Mouse (Mus musculus): ENCODE measurements around the gene Phactr2. TPM values are rescaled to one million over a fixed set of nuclear protein-coding genes. Genes with fewer than 3 reads are reported as not detected.
"Not testable (repeated sequence)": the region's sequence is repeated elsewhere in the genome, so short reads cannot be mapped to it uniquely, and the experiment has no call there.

The Phactr2 gene
- total RNA-seq, 2 experiments from 2014 or later: 39.9 to 43.4 TPM

DNA sequence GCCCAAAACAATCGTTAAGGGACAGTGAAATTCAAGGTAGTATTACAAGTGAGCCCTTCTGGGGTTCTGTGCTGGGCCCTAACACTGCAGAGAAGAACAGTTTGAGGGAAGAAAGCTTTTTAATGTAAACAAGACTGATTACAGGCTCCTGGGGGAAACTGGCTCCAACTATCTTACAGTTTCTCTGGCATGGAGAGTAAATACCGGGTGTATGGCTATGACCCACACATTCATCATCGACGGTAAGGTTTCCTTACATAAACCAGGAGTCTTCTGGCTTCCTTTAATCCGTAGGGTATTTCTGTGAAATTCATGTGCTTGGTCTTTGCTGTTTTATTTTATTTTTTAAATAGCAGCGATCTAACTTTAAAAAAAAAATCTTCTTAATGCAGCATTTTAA lies 261.4 kb downstream of the Phactr2 start:
- no peak for DNase-seq

DNA sequence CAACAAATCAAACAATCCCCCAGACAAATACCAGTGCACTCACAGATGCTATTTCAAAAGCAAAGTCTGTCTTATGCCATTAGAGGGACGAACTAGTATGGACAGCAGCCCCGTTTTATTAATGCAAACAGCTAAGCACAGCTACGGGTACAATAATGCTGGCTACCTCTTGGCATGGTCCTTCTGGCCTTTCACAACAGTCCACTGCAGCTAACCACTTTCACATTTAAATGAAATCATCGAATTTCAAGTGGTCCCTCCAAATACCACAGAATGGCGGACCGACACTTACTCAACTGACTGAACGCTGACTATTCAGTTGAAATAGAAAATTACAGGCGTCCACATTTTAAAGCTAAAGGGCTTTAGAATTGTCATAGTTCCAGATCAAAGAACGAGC lies 261.9 kb downstream of the Phactr2 start:
- DNase-seq: no peak

DNA sequence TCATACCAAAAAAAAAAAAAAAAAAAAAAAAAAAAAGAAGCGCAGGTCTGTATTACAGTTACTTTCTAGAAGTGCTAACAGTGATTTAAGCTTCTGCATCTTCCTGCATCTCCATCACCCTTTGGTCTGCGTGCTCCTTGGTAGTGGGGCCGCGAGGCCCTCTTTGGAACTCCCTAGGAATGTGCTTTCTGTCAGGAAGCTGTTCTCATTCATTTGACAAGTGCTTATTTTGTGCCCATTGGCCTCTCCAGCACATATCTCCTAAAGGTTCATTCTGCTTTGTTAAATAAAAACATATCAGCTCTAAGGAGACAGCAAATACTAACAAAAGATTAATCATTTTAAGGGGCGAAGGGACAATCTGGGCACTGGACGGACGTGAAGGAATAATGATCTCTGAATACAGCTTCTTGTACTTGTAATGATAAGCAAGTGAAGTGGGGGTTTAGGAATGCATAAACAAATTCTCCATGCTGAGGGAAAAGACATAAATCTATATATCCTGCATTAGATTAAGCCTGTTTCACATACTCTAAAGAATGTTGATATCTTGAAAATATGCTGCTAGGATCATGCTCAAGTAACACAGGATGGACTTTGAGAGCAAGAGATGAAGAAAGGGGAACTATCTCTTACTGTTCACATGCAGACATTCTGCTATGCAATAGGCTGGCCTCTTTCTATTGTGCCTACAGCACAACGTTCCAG lies 264.1 kb downstream of the Phactr2 start:
- no peak for DNase-seq

DNA sequence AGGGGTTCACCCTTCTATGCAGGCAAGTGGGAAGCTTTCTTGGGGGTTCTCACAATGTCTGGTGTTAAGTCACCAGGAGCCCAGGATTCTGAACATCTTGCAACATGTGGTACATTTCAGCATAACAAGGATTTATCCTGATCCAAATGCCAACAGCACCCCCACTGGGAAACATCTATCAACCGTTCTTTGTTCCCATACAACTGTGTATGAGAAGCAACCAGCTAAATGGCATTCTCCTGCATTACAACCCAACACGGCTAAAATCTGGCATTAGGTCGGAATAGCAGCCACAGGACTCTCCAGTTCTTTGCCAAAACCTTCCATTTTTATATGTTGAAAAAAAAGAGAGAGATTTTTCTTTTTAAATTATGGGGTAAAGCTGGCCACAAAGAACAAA lies 264.7 kb downstream of the Phactr2 start:
- DNase-seq: no peak

DNA sequence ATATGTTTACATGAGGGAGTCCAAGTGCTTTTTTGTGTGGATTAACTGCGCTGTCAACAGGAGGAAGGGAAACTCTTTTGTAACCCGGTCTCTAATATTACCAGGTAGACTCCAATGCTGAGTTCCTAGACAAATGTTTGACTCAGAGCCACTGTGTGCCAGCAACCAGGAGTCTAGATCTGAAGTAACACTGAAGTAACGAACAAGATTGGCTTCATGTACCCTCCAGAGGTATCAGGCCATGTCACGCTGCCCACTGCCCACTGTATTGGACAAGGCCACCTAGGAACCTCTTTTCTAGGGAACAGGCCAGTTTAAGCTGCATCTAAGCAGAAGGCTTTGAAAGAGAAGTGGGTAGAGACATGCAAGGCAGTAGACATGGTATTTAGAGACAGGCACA lies 265.2 kb downstream of the Phactr2 start:
- DNase-seq: no peak

DNA sequence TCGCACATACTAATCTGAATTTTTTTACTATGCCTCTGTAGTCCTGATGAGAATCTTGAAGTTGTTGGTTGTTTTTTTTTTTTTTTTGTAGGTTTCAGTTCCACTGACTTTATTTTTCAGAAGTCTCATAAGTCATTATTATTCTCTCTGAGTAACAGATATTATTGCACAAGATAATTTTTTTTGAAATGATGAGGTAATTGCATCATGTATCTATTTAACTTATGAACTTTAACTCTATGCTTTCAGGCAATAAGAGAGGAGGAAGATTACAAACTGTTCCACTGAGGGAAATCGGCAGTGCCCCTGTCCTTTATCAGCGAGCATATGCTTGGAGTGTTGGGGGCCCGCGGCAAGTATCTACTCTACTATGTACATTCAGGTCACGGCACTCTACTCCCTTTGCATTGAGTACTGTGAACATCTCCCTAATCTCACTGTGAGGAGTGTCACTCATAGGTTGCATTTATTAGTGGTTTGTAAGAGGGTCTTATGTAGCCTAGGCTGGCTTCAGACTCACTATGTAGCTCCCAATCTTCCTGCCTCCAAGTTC lies 272.4 kb downstream of the Phactr2 start:
- DNase-seq: no peak

DNA sequence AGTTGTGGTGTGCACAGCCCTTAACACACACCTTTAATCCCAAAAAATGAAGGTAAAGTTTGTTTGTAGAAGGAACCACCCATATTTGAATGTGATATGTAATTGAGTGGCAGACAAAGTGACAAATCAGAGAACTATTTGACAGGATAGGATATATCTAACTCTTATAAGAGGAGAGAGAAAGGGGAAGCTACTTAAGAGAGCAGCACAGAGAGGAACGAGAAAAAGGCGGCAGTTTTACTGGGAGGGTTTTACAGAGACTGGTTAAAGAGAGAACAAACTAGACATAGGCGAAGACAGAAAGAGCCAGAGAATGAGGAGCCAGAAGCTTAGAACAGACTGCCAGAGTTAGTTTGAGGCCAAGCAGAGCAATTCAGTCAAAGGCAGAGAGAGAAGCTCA lies 273.4 kb downstream of the Phactr2 start:
- no peak for DNase-seq

DNA sequence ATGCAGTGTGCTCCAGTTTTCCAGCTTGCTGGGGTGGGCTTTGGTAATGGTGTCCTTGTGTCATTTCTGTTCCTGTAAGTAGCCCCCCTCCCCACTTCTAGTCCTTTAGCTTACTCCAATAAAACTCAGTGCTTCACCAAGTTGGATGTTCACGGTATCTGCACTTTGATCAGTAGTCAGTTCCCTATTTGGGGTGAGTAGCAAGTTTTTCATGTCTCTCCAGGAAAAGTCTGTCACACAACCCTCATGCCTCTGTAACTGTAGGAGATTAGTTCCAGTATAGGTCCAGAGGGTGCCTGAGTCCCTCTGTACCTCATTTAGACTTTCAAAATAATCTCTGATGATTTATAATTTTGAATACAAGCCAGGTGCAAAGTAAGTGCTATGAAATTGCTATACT lies 275.0 kb downstream of the Phactr2 start:
- no peak for DNase-seq

DNA sequence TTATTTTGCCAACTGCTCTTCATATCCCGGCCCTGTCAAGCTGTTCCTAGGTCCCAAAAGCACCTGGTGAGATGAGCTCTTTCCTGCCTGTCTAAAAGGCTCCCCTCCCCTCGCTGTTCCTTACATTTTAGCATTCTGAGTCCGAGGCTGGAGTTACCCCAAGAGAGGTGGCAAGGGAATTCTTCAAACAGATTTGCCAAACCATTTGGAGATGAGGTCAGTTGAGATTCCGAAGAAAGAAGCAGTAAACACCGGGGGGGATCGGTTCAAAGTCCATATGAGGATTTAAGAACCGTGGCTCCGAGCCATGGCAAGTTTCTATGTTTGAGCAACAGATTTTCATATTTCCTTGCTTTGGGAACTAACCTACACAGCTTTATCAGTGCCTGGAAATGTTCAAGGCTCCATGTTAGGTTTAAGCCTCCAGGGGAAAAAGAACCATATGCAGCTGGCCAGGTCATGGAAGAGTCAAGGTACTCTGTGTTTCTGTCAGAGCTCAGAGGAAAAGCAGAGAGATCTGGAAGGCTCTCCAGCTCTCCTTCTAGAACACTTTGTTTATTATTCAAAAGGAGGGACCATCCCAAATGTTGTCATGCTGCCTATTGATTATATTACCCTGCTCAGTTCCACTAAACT lies 277.2 kb downstream of the Phactr2 start:
- DNase-seq: no peak

DNA sequence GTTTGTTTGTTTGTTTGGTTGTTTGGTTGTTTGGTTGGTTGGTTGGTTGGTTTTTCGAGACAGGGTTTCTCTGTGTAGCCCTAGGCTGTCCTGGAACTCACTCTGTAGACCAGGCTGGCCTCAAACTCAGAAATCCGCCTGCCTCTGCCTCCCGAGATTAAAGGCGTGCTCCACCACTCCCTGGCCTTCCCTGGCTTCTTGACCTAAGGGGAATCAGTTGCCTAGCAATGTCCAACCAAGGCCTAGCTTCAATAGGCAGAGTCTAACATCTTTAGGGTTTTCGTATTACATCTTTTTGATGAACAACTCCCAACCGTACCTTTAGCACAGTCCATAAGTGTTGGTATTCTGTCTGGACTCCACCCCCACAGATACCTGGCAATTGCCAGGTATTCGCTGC lies 280.7 kb downstream of the Phactr2 start:
- DNase-seq: not testable (repeated sequence)

DNA sequence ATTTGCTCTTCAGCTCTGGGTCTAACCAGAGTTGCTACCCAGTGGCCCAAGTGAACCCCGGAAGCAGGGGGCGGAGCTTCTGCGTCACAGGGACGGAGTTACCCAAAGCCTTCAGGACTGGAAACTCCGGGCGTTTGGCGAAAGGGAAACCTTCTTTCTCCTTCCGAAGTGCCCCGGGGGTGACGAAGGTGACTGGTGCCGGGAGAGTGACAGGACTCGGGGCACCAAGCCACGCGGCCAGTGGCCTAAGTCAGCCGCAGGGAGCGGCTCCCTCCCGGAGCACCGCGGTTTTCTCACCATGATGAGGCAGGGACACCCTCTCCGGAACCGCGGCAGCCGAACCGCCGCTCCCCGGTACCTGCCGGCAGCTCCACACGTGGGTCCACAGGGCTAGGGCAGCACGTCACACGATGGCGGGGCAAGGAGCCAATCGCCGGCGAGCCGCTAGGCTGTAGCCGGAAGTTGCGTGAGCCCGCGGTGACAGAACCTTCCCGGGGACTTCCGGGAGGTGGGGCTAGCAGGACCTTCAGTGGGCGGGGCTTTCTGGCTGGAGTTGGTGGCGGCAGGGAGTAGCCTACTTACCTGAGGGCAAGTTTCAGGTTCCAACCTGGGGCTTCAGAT lies 281.4 kb downstream of the Phactr2 start, which contains the start of gene Ltv1:
Gene Ltv1 (minus strand): TSS at position 438 of the 621 bp plus-strand sequence.
- DNase-seq: peak; percentile 97

DNA sequence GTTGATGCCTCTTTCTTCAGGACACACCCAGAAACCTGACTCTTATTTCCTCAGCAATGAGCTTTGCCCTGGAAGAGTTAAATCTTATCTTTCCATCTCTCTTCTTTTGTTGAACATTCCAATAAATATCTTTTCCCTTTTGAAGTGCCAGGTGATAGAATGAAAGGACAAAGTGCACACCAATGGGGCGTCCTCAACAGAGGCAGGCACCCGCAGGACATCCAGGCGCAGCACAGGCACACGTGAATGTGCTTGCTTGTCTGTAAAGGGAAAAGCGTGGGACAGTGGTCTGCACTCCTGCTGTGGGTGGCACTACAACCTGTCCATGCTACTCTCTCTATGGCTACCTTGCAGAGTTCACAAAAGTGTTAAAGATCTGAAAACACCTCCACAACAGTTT lies 284.3 kb downstream of the Phactr2 start:
- no peak for DNase-seq

DNA sequence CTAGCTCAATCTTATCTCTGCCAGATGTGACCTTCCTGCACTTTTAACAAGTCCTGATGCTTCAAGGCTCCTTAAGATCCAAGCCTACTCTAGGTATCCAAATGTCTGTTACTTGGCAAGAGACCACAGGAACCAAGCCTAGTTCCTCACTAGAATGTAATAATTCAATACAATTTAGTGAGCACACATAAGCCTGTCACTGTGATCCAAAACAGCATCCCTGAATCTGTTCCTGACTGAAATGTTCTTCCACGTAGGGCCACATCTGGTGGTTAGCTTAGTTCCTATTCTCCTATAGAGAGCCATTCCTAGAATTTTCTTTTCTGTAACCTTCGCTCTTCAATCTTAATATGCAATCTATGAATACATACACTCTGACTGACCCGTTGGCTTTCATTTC lies 287.5 kb downstream of the Phactr2 start:
- DNase-seq: no peak

DNA sequence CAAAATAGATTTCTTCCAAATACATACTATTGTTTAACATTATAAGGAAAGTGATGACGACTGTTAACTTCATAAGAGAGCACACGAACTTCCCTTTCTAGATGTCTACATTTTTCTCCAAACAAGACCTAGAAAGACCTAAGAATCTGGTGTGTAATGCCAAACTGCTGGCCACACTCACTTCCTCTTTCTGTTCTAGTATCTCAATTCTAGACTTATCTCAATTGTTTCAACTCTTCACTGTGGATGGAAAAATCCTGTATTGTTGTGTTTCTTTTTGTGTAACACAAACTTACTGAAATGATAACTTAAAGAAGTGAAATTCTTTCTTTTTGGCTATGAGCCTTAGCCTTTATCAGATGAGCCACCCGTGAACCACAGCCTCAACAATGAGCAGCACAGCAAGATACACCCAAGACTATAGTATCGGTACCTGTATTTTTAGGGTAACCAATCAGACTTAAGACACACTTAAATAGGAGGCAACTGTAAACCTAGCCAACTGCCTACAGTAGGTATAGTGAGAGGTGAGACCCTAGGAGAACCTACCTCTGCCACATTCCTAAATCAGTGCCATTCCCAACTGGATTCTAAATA lies 289.9 kb downstream of the Phactr2 start:
- DNase-seq: no peak

DNA sequence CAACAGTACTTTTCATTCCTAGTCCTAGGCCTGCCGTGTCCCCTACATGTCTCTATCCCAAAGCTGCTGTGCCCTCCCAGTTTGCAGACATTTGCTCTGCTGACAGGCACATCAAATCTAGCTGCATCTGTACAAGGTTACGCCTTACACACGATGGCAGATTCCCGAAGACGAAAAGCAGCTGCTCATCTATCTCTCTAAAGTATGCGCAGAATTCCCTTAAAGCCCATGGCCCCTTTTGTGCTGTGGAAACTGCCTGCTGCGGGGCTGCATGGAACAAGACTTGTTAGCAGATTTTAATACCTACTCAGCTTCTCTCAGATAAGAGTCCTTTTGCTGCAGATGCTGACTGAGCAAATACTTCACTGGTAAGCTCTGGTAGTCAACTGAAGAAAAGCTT lies 294.0 kb downstream of the Phactr2 start:
- DNase-seq: no peak

DNA sequence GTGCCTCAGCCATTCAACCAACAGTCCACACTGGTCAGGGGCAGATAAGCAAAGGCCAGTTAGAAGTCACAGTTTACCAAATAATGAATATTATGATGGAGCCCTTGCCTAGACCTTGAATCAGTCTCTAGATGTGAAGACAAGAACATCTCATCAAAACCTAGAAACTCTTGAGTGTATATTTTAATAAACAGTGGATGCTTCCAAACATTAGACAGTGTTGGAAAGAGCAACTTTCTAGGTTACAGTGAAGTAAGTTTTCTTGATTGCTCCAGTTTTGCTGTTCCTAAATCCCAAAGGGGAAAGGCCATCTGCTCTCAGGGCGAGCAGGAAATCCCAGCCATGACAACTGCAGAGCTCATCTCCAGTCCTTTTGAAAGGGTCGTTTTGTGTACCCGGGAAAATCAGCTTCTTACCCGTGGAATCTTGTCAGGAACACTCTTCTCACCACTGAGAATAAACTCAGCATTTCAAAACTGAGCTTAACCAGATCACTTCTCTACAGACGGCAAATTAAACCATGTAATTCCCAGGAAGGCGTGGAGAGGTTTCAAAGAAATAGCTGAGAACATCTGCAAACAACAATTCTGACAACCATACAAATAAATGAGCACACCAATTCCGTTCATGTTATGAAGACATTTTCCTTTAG lies 296.1 kb downstream of the Phactr2 start, which contains the start of gene Zc2hc1b:
Gene Zc2hc1b (minus strand): TSS at position 51 of the 652 bp plus-strand sequence.
- DNase-seq: no peak

DNA sequence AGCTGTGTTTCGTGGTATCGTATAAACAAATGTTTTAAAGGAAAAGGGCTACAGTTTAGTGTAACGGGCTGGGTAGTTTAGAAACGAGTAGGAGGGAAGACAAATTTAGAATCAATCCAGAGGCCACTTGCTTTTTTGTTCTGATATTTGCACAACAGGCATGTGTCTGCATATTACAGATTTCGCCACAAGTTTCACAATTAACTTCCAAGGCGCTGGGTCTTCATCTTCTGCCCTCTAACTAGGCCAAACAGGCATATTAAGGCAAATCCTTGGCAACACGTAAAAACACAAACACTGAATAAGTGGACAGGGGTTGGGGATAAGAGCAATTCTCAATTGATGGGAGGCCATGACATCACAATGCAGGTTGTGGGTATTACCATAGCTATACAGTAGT lies 298.3 kb downstream of the Phactr2 start:
- DNase-seq: no peak

DNA sequence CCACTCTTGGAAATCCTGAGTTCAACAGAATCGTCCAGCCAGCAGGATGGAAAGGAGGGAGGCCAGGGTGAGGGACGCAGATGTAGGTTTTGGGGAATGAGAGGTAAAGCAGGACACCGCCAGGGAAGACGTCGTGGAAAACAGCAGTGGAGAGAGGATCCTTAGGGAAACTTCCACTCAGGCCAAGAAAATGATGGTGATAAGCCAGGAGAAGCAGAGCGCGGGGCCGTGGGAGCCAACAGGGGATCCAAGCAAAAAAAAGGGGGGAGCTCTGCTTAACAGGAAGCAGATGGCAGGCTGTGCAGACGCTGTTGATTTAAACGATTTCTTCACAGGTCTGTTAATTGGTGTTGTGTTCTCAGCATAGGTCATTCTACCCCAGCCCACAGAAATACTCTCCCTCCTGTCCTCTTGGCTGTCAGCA lies 301.4 kb downstream of the Phactr2 start:
- DNase-seq: no peak

DNA sequence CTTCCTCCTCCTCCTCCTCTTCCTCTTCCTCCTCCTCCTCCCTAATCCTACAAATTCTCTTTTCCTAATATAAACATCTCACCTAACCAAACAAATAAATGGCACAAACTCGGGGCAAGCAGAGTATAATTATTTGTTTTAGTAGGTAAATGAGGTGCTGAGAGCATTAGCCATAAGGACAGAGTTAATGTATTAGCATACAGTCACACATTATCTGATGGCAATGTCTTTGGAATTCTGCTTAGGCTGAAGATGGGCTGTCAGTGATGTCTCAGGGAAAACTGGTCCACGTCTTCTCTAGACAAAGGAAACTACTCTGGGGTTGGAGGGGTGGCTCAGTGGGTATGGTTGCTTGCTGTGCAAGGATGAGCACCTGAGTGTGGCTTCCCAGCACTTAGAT lies 302.8 kb downstream of the Phactr2 start:
- DNase-seq: no peak

DNA sequence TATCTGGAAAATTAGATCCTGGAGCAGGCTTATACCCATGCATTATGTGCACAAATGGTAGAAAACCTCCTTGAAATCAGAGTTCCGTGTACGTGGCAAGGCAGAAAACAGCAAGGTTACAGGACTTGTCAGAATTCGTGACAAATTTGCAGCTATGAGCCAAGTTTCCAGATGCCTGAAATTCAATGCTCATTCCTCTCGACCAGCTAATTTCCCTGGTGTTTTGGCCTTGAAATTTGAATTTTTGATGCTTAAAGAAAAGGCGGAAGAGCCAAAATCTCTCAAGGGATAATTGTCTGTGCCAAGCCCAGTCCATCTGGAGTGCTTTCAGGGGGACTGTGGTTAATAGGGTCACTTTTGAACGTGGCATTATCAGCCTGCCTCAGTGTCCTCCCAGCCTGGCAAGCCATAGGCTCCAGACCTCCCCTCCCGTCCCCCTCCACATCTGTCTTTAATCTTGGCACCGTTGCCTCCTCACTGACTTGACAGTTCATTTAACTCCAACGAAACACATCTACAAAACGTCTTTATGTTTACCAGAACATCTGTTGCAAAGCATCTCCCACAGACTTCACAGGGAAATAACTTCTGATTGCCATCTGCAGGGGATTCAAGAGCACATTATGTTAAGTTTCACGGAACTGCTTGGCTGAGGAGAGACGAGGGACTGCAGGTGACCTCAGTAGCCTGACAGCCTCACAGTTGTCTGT lies 303.3 kb downstream of the Phactr2 start:
- no peak for DNase-seq

DNA sequence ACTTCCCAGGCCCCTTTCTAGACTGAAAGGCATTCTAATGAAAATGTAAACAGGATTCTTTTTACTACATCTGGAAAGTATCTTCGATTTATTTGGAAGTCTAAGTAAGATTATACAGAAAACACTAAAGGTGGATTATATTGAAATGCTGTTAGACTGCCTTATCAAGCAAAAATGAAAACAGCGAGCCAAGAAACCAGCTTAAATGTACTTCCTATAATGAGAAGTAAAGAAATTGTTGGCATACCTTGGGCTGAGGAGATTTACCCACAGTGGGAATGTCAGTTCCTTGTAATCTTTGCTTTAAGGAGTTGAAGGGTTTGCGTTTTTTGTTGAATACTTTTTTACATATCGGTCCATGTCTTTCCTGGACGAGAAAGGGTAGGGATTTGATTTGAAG lies 305.8 kb downstream of the Phactr2 start:
- DNase-seq: no peak

DNA sequence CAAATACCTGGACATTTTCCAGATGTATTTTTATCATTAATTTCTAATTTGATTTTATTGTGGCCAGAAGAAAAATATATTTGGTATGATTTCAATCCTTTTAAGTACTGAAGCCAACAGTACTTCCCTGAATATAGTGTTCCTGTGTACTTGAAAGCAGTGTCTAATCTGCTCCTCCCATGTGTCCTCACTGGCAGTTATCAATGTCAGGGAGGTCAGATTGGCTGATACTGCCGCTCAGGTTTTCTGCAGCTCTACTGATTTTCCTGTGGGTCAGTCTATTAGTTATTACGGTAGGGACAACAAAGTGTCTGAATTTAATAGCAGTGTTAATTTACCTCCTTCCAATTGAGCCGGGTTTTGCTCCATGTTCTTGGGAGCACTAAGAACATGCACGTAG lies 312.2 kb downstream of the Phactr2 start:
- DNase-seq: no peak

Data from gastrocnemius, postnatal 10 days (tissue).